Mouse (Mus musculus): Measurements from ENCODE around the gene Tcf7l2.

- TF ChIP-seq HCFC1 (IDR thresholded peaks at IDR 0.05; ENCODE audit: borderline replicate concordance, insufficient read depth, low read length) (no peak), ZC3H11A (IDR thresholded peaks at IDR 0.05; ENCODE audit: borderline replicate concordance, low read depth, low read length) (no peak), MAFK (IDR thresholded peaks at IDR 0.05; ENCODE audit: insufficient read depth, low read depth, low read length) (no peak), ZNF384 (IDR thresholded peaks at IDR 0.05; ENCODE audit: low read depth, low read length) (no peak)
These were observed 40.9 kb upstream of the Tcf7l2 start for GRCm38 (mm10) chr19:55700569-55701282.

Data from ES-E14 (cell line).